Mouse (Mus musculus) neutrophil, adult 5-6 weeks (primary cell): ENCODE results near the gene Bcl2. TPM values are rescaled to one million over a fixed set of nuclear protein-coding genes. Genes with fewer than 3 reads are reported as not detected.

Experiments
- ATAC-seq: fragments of 151-379, 151-347 bp; 2 replicates; pipeline ENCODE4 v1.8.0; 2017; ENCODE audit warnings: mild to moderate bottlenecking, moderate TSS enrichment; ENCODE audit not compliant: insufficient number of reproducible peaks, poor library complexity, low FRiP score, severe bottlenecking; ENCODE audit errors: extremely low read depth
- total RNA-seq: library from RNA; stranded (forward); fragments of 200-1000 nt; gene quantifications from 2 replicates; pipeline ENCODE4 v1.2.3, GENCODE M21; 2017

The Bcl2 gene
- total RNA-seq, 1 experiment from 2014 or later, result 39.3 TPM

DNA sequence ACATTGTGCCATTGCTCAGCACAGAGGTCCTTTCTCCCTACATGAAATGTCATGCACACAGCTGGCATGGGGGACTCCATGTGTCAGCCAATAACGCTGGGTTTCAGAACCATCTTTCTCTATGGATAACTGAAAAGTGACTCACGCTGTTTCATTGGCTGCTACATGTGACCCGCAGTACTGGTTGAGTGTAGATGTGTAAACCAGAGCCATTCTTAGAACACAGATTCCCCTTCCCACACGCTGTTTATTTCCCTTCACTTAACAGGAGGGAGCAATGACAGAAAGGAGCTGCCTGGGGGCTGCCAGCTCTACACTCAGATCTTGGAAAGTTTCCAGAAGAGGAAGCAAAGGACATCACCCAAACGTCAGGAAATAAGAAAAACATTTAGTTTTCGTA, 143.7 kb downstream of the Bcl2 start:
- no peak for ATAC-seq

DNA sequence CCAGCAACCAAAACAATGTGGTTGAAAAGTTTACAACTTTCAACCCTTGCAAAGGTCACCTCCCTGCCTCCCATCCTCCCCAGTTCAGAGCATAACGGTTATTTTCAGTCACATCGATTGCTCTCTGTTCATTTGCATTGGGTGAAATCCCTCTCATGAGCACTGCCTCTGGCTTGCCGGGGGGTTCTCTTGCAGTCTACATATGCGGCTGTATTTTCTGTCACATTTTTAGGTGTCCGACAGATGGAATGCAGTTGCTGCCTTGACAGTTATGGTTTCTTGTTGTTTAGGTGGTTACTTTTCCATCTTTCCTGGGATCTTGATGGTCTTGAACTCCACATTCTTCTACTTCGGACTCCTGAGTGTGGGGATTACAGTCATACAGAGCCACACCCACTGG, 144.4 kb downstream of the Bcl2 start:
- ATAC-seq, result peak; percentile 76

DNA sequence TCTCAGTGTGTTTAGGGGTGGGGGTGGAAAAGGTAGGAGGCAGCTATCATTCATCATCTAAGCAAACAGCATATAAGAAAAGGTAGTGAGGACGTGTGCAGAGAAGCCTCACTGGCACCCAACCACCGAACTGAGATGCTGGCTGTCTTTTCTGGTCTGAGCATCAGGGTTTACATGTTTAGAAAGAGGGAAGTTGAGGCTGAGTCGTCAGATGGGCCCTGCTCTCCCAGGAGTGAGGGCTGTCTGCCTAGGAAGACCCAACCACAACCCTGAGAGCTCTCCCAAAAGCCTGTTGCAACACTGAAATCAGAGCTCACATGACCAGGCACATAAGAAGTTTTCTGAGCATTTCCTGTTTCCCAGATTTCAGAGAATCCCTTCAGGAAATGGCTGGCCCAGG, 145.2 kb downstream of the Bcl2 start:
- ATAC-seq, result no peak

DNA sequence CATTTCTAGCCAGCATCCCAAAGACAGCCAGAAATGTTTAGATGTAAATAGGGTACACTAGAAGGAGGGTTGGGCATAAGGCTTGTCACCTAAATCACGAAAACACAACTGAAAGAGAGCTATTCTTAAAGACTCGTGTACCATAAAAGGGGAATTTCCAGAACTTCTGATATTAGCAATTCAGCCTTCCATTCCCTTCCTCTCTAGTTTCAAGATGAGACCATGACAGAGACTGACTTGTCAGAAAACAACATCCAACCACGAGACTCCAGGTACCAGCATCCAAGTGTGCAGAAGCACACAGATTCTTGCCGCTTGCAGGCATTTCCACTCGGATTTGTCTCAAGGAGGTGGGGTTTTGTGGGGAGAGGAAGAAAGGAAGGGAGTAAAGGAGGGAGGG, 146.6 kb downstream of the Bcl2 start:
- no peak for ATAC-seq

DNA sequence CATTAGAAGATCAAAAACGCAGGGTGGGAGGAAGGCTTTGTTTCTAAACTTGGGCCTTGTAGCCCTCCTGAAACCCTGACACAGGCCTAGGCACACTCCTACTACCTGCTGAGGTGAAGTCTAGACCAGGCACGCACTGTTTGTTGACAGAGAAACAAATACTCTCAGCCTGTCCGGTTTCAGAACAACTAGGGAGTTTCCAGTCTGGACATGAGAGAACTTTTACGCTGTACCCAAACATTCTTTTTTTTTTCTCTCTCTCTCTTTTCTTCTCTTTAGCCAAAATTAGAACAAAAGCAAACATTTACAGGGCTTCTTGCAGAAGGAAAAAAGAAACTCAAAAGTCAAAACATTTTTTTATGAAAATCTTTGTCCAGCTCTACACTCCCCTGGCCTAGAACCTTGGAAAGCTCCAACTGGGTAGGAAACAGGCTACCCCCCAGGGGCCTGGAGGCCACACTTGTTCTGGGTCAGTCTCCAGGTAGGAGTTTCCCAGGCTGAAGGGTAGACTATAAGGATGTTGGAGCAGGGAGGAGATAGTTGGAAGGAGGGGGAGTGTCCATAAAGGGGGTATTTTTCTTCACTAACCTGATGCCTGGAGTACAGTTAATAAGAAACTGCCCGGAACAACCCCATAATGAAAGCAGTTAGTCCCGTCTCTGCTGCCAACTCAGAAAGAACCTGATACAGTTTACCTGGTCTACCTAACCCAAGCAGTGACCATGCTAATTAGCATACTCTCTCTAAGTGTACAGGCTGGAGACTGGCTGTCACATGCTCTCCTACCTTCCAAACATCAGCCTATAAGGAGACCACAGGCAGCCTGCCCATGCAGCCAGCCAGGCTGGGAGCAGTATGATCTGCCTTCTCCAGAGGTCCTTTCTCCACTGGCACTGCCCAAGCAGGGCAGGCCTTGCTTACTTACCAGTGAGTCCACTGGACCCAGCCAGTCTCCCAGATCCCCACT, 147.7 kb downstream of the Bcl2 start:
- ATAC-seq, result no peak

DNA sequence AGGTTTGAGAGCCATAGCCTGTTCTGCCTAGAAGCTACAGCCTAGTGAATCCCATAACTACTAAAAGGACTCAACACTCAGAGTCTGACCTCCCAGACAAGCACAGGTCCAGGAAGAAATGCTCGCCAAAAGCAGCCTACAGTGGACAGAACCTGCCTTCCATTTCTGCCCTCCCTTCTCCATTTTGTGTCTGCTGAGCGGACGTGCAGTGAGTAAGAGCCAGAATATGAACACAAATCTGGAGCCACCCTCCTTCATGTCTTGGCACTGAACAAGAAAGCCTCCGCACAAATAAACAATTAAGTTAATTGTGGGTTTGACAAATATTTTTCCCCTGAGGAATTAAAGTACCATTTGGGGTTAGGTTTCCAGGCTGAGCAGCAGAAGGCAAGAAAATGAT, 148.8 kb downstream of the Bcl2 start:
- no peak for ATAC-seq

DNA sequence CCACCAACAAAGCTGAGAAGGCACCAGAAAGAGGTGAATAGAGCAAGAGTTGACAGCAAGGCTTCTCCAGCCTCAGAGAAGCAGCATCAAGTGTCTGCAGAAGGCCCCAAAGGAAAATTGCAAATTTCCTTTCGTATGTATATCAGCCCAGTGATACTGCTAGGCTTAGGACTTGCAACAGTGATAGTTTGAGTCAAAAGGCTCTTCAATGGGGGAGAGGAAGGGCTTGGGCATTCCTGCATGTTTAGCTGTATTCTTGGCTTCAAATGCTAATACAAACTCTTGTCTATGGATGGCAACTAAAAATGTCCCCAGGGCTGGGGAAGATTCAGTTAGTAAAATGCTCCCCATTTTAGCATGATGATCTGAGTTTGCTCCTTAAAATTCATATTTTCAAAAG, 149.6 kb downstream of the Bcl2 start:
- ATAC-seq, result no peak

DNA sequence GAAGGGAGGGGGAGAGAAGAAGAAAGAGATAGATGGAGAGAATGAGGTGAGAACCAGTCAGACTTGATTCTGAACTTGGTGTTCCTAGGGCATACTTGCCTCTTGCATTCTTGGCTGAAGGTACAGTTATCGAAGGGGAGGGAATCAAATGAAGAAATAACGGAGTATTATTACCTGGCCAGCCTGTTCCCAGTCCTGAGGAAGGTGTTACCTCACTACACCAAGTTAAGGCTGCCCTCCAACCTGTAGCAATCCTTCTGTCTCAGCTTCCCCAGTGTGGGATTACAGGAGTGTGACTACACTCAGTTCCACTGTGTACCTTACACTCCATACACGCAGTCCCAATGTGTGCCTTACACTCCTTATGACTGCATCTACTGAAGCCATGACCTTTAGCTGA, 151.3 kb downstream of the Bcl2 start:
- no peak for ATAC-seq

DNA sequence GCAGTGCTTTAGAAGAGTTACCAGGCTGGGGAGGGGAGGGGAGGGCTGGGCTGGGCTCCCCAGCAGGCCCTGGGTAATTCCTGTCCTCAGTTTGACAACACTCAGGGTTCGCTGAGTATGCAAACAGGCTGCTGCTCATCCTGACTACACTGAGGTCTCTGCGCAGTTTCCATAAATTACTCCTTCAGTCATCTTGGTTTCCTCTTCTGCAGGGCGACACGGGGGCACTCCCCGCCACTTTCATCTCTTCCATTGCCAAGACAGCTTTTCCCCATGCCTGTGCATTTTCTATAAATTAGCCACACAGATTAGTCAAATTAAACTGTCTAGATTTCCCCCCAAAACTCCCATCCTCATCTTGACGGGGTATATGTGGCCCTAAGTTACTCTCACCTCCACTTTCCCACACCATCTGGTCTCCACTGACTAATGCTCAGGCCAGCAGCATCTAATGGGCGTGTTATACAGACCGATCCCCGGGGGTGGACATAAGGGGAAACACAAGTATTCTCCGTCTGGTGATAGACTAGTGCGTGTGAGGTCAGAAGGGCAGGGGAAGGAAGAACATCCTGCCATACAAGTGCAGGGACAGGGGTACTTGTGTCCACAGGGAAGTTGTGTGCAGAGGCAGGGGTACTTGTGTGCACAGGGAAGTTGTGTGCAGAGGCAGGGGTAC, 152.9 kb downstream of the Bcl2 start:
- no peak for ATAC-seq

DNA sequence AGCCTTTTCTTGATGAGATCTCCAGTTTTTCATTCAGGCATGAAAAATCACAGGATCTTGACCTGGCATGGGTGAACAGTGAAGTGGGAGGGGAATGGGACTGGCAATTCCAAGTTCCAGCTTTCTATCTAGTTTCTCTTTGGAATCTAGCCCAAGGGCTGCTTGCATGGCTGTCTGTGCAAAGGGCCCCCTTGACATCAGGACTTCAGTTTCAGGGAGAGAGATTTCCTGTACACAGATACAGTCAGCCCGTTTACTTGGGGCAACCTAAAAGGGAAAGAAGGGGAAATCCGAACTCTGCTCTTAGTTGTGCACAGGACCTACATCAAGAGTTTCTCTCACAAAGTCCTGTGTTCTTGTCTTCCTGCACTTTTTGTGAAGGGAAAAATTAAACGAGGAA, 154.0 kb downstream of the Bcl2 start:
- ATAC-seq, result no peak

DNA sequence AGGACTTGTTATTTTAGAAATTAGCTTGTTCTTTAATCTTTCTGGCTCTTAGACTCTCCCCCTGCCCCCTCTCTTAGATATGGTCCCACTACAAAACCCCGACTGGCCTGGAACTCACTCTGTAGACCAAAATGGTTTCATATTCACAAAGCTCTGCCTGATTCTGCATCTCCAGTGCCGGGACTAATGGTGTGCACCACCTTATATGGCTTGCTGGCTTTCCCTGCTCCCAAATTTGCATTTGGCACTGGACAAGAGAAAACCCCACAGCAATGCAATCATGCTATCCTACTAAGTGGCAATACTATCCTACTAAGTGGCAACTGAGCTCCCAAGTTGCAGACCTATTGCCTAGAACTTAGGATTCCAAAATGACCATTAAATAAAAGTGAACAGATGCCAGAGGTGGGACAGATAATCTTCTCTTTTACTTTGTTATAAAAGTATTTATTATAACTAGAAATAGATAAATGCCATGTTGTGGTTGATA, 154.9 kb downstream of the Bcl2 start:
- no peak for ATAC-seq

DNA sequence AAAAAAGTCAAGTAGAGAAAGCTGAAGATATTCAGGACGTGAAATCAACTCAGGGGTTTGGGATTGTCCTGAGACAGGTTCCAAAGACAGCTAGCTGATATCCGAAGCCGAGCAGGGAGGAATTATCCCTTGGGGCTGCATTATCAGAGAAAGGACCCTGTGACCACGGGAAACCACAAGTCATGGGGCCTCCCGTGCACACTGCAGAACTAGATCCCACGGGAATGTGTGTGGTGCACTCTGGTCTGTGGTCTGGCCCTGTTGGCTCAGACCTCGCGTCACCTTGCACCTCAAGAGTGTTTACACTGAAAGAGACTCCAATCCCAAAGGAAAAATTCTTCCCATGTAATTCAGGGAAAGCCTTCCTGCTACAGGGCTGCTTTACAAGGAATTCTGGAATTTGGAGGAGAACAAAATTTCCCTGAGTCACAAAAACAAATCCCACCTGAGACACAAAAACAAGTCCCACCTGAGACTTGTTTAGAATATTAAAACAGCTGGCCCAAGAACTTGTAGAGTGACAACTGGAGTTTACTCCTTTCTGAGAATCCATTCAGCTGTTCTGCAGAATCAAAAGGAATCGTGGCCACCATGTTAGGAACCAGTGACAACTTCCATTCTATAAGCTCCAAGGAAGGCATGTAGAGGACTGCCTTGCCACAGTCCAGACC, 158.4 kb downstream of the Bcl2 start:
- ATAC-seq, result no peak

DNA sequence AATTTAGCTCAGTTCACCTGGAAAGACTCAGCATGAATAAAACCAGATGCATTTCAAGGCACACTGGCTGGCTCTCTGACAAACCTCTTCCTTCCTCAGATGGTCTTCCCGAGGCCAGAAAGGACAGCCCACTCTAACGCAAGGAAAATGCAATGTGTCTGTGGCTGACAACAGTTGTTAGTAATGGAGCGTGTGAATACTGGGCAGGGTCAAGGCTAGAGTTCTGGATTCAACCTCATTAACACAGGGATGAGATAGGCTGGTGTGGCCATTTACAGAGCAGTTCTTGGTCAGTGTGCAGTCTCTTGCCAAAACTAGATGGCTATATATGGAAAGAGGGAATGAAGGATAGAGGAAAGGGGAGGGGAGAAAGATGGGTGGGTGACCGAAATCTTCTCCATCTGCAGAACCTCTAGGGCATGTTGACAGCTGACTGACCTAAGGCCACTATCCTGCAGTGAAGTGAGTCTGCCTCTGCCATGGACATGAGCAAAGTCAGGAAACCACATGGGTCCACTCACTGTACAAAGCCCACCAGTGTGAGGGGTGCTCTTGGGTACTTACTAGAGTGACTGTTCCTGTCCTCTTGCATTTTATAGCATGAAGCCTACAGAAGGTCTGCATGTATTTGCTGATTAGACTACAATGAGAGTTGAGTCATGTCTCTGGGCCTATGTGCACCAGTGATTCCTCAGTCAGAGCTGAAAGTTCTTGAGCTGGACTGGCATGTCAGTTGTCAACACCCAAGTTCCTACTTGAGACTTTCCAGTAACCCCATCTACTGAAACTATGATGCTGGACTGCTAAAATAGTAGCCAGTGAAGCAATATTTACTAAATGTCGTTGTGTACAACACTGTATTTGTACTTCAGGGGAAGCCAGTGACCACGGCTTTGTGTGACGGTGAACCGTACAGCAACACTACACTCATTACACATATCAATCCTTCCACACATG, 159.9 kb downstream of the Bcl2 start:
- ATAC-seq, result no peak

DNA sequence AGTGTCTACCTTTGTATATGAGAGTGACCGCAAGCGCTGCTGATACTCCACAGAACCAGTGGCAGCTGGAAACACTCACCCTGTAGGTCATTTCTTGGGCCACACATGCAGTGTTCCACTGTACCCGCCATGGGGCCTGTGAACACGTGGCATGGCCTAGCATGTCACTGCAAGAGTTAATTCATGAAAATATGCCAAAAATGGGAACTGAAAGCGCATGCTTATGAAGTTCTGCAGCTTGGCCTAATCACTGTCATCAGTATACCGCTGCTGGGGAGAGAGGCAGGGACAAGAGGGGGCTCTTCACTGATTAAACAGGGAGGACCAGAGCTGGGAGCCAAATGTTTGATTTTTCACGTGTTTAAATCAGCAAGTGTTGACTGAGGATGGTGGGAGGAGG, 161.2 kb downstream of the Bcl2 start:
- ATAC-seq, result peak; percentile 79

DNA sequence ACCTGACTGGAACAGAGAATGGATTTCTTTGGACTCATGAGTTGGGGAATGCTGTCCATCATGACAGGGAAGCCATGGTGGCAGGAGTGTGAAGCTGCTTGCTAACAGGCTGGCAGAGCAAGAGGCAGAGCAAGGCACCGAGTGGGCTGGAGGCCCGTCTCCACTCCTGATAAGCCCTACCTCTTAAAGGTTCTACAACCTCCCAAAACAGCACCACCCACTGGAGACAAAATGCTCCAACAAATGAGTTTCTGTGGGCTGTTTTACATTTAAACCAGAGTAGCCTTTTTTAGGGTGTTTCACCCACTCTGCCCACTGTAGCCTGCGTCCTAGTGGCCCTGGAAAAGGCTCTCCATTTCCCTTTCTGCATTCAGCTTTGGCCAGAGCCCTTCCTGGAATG, 163.5 kb downstream of the Bcl2 start:
- no peak for ATAC-seq

DNA sequence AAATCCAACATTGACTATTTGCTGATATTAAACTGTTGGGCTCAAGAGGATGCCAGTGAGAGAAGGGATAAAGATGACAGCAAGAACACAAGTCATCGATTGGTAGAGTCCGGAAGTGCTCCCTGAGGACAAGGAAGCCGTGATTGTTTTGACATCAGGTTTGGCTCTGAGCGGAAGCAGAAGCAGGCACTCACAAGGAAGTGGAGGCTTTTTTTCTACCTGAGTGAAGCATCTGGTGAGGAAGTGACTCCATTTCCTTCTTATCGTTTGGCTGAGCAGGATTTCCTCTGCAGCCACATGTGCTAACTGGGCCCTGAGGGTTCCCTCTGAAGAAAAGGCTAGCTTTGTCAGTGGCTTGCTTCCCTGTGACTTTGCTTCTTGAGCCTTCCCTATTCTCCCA, 165.0 kb downstream of the Bcl2 start:
- ATAC-seq, result peak; percentile 72

DNA sequence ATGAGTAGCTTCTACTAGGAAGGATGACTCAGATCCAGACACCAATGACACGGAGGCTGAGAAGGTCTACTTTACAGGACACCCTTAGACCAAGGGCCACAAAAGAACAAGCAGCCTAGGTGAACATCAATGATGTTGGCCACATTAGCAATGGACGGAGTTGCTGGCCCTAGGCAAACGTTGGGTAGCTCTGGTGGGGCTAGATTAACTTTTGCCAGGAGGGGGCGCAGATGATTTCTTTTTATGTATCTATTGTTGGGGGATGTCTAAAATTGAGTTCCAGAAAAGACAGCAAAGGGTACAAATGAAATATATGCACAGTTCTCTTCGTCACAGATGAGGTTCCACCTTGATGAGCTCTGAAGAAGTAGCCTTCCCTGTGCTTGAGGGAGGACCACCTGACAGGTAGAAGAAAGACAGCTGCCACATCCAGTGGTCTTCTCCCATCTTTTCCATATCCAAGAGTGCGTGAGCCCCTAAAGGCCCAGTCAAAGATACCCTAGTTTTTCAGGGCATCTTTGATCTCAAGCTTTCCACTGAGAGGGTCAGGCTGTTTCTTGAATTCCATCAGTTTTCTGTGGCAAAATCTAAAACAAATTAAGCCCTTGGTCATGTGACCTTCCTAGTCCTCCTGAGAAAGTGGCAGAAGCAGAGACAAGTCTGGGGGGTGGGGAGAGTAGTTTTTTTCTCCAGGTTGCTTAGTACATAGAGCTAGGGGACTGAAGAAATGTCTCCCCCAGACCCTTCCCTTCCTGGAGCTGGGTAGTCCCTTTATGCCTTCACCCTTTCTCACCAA, 169.1 kb downstream of the Bcl2 start:
- ATAC-seq, result peak; percentile 52

DNA sequence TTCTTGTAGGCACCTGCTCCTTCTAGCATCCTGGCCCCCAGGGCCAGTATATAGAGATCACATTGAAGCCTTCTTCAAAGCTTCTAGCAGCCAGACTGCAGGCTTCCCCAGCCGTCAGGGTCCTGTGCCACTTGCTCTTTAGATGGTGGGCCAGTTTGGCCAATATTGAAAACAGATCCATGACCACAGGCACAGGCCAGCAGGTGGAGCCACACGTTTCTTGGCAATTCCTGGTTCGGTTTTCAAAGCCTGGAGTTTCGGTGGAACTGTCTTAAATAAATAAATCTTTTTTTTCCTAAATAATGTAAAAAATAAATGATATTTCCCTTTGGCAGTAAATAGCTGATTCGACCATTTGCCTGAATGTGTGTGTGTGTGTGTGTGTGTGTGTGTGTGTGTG, 171.3 kb downstream of the Bcl2 start:
- no peak for ATAC-seq
